Mouse (Mus musculus) adrenal gland, postnatal 14 days (tissue): ENCODE measurements around the gene Eya2. TPM values are rescaled to one million over a fixed set of nuclear protein-coding genes. Genes with fewer than 3 reads are reported as not detected.
A peak's percentile ranks its signal among the peaks of the same experiment; 100 is the strongest.

Source experiments
- DNase-seq: peaks from one replicate; pipeline ENCODE4 v3.0.0; 2021; ENCODE audit warnings: mixed read lengths
- total RNA-seq: library from RNA; stranded (reverse); gene quantifications from 2 replicates; pipeline ENCODE4 v1.2.3, GENCODE M21; 2021

The Eya2 gene
- total RNA-seq, 1 experiment from 2014 or later = 3.2 TPM

- DNase-seq = no peak
Observed at GRCm38 (mm10) chr2:165717182-165718176, 122.6 kb downstream of the Eya2 start.

DNA sequence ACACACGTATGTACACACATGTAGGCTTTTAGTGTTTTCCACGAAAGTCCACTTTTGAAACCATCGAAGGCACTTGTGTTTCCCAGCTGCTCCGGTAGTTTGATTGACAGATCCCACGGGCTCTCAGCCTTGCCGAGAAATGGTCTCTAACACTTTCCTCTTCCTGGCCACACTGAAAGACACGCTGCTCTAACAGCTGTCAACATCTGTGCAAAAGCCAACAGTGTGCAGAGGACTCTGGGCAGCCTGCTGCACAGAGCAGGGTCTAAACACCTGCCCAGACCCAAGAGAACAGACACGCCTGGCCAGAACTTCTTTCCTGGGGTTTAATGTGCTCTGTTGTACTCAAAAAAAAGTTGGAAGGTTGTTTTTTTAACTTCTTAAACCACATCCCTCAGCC is 124.5 kb downstream of the Eya2 start:
- no peak for DNase-seq

DNA sequence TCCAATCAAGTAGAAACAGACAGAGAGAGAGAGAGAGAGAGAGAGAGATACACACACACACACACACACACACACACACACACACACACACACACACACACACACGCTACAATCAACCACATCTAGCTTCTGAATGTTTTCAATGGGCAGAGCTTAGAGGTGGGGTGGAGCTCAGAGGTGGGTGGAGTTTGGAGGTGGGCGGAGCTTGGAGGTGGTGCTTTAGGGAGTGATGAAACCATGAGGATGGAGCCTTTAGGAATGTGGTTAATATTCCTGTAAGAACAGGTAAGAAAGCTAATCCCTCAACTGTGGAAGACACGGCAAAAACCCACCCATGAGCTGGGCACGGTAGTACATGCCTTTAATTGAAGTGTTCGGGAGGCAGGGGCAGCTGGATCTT is 127.1 kb downstream of the Eya2 start:
- no peak for DNase-seq

DNA sequence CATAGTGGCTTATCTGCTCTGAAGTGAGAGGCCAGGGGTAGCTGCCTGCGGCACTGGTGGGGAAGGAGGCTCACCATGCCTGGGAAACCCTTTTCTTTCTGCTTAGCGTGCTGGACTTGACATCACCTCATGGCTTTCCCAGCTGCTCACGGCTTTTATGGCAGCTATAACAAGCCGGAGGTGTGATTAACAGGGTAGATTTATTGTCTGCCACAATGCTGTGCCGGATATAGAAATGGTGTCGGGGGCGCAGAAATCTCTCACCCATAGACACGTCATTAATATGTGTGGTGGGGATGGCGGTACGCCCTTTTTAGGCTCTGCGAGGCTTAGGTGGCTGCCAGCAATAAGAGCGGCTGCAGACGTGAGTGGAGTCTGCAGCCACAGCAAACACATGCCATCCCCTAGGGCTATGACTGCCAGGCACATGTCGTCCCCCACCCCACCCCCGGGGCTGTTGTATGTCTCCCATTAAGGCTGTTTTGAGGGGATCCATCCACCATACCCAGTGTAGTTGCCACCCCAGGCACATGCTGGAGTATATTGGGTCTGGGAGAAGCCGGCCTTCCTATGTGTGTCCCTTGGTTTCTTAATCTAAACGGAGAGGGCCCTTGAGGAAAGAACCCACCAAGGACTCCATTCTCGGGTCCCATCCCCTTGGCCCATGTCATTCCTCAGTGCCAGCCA is 137.9 kb downstream of the Eya2 start:
- DNase-seq = no peak

GRCm38 (mm10) chr2:165733701-165734100 is 138.9 kb downstream of the Eya2 start:
- DNase-seq = peak; percentile 45

GRCm38 (mm10) chr2:165736297-165736696 is 141.5 kb downstream of the Eya2 start:
- DNase-seq = no peak

DNA sequence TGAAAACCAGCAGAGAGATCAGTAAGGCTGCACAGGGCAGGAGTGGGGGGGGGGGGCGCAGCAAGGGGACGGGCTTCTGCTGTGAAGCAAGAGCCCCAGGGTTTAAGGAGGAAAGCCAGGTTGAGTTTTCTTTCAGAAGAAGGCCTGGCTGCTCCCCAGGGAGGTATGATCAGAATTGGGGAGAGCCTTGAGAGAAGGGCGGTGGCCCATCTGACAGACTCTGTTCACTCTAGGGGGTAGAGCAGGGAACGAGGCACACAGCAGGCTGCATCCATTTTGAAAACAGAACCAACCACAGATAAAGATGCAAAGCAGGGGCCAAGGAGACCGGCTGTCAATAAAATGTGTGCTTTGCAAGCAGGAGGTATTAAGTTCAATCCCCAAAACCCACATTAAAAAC is 145.5 kb downstream of the Eya2 start:
- DNase-seq = no peak

DNA sequence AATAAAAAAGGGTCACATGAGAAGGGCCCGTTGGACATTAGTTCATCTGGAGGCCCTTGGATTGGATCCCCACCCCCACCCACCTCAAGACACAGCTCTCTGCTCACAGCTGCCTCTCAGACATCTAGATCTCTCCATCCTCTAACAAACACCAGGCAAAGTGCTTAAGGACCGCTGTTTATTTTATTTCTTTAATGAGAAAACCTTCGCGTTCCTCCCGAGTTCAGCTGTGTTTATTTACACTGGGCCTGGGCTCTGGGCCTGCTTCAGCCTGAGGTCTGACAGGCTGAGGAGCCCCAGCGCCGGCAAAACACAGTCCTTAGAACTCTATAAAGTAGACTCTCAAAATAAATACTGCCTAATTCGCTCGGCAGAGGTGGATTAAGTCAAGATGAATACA is 146.2 kb downstream of the Eya2 start:
- no peak for DNase-seq

- no peak for DNase-seq
Observed at GRCm38 (mm10) chr2:165741526-165742050, 146.8 kb downstream of the Eya2 start.

DNA sequence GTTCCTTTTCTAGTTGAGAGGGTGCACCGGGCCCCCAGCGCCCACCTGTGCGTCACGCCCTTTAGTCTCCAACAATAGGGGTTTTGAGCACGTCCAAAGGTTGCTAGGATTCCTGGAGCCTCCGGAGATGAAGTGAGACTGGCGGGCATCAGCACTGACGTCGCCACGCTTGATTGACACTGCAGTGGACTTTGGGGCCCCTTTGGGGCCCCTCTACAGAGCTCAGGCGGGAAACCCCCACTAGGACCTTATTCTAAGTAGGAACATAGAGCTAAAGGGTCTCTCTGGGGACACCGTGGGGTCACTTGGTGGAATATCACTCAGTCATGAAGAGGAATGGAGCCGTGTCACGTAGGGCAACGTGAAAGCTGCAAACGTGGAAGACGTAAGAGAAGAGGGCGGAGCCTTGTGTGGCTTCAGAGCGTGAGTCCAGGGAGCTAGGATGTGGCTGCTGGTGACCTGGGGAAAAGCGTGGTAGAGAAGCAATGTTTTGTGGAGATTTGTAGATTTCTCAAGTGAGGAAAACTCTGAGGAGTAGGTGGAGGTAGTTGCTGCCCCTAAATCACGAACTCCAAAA is 147.5 kb downstream of the Eya2 start:
- no peak for DNase-seq

DNA sequence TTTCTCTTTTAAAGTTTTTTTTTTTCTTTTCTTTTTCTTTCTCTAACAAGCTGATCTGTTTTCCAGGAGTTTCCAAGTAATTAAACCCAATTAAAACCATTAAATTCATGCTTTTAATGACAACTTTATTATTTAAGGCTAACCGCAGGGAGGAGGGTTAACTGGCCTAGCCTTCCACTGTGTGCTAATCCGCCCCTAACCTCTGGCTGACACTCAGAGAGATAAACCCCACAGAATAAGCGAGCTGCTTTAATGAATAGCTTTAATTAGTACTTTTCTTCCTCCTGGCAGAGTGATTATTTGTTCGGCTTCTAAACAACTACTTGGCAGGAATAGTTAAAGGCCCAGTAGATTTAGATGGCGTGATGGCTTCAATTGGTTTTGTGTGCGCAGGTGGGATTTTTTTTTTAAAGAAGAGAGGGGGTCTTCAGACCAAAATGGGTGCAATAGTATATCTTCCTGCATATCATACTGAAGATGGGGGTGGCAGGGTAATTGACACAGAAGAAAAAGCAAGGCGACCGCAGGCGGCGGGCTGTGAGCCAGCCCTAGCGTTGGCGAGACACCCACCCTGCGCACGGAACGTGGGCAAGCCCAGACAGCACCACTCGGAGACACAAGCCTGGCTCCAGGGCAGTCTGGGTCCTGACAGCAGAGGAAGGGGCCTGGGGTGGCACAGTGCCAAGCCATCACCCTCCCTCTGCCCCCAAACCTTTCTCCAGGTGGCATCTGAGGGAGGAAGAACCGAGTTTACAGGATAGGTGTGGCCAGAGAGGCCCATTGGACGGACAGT is 150.7 kb downstream of the Eya2 start:
- DNase-seq = no peak

DNA sequence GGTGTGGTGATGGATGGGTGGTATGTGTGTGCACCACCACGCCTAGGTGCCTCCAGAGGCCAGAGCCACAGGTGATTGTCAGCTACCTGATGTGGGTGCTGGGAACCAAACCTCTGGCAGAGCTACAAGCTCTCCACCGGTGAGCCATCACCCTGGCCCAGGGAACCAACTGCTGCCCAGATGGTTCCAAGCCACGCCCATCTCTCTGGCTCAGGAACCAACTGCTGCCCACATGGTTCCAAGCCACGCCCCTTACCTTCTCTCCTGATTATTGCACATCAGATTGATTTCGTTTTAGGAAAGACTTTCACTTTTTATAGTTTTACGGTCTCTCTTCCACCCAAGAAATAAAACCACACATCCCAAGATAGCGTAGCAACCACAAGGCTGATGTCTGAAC is 153.1 kb downstream of the Eya2 start:
- no peak for DNase-seq

DNA sequence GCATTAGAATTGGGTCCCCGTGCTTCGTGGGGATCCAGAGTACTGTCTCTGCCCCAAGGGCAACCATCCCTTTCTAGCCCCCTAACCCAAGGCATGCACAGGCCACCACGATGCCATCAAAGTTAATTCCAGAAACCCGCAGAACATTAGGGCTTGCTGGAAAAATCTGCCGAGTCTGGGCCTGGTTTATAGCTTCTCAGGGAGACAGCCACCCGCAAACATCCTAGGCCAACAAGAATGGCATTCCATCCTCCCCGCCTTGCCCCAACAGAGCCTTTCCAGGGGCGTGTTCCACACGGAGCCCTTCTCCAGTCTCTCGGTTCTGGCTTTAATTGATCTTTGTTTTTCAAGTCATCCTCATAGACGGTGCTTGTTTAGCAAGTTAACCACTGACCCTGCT is 153.6 kb downstream of the Eya2 start:
- DNase-seq = no peak

DNA sequence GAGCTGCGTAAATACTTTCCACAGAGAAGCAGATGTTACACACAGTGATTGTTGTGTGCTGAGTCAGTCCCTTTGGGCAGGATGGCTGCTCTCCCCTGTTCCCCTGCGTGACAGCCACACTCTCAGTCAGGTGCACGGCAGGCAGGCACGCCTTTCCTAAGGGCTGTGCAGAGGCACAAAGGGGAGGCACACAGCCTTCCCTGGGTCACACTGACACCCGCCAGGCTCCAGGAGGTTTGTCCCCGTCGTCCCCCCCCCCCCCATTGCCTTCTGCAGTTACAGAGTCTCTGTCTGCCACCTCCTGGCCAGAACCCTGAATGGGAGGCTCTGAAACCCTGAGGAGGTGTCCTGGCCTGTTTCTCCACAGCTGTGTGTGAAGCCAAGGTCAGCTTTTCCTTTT is 156.2 kb downstream of the Eya2 start:
- peak; percentile 63 for DNase-seq

DNA sequence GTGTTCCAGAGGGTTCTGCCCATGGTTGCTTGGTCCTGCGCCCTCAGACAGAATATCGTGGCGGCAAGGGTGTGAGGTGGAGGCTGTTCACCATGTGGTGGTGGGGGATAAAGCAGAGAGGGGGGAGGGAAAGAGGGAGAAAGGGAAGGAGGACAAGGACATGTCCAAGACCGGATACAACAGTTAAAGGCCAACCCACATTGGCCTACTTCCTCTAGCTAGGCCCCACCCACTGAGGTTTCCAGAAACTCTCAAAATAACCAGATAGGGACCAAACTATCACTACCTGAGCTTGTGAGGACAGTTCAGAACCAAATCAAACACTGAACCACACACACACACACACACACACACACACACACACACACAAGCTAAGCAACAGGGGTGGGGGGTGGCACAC is 157.9 kb downstream of the Eya2 start:
- DNase-seq = no peak

DNA sequence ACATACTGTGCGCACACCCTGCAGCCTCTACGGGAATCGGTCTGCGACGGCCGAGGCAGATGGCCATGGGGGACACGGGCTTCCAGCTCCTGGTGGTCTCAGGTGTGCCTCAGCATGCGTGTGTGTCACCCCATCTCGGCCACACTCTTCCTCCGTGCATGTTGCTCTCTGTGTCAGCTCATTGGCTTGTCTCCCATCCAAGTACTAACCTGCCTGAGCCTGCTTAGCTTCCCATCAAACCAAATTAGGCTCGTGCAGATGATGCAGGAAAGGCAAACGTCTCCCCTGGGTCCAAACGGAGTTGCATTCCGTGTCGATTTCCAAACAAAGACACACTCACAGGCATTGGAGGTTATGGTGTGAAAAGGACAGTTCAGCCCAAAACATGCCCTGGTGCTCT is 163.0 kb downstream of the Eya2 start:
- DNase-seq = no peak

GRCm38 (mm10) chr2:165758534-165758933 is 163.7 kb downstream of the Eya2 start:
- DNase-seq = no peak

GRCm38 (mm10) chr2:165759421-165759985 is 164.7 kb downstream of the Eya2 start:
- DNase-seq = no peak

DNA sequence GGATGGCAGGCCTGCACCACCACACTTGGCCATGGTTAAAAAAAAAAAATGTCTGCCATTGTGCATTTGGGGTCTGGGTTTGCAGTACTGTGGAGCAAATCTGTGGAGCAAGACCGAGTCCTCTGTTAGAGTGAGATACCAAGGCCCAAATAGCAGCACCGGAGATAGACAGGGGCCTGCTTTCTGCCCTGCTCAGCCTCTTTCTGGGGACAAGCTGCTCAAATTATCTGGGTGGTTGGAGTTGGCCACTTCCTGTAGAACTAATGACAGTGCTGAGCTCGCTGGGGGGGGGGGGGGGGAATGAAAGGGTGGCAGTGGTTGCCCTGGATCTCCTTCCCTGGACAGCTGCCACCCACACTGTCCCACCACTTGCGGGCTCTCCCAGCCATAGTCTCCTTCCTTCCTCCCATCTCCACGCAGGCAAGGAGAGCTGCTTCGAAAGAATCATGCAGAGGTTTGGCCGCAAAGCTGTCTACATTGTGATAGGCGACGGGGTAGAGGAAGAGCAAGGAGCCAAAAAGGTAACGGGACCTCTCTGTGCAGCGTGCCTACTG is 174.1 kb downstream of the Eya2 start:
- no peak for DNase-seq

- DNase-seq = peak; percentile 42
Observed at GRCm38 (mm10) chr2:165769375-165769948, 174.6 kb downstream of the Eya2 start.

GRCm38 (mm10) chr2:165778927-165779326 is 184.1 kb downstream of the Eya2 start:
- peak; percentile 82 for DNase-seq
